Mouse (Mus musculus) G1E (cell line): Measurements from ENCODE around the gene C1qb.

Experiments used
- CTCF ChIP-seq: IDR thresholded peaks from 2 replicates; pipeline ENCODE4 v1.5.1; 2012; ENCODE audit warnings: low read depth, low read length, inconsistent platforms, mixed read lengths
- GATA1 ChIP-seq: IDR thresholded peaks from 2 replicates; pipeline ENCODE4 v1.6.1; 2012; ENCODE audit warnings: borderline replicate concordance, low read length, inconsistent platforms, mixed read lengths
- GATA2 ChIP-seq: IDR thresholded peaks from 2 replicates; pipeline ENCODE4 v1.6.1; 2012; ENCODE audit warnings: low read depth, low read length, inconsistent platforms, borderline replicate concordance
- POLR2AphosphoS5 ChIP-seq: IDR thresholded peaks from 2 replicates; pipeline ENCODE4 v1.6.1; 2012; ENCODE audit warnings: low read depth, low read length, inconsistent platforms; ENCODE audit not compliant: insufficient replicate concordance
- TAL1 ChIP-seq: conservative IDR thresholded peaks from 2 replicates; pipeline ENCODE4 v1.6.1; 2012; ENCODE audit warnings: low read depth, low read length, inconsistent platforms, mixed read lengths

DNA sequence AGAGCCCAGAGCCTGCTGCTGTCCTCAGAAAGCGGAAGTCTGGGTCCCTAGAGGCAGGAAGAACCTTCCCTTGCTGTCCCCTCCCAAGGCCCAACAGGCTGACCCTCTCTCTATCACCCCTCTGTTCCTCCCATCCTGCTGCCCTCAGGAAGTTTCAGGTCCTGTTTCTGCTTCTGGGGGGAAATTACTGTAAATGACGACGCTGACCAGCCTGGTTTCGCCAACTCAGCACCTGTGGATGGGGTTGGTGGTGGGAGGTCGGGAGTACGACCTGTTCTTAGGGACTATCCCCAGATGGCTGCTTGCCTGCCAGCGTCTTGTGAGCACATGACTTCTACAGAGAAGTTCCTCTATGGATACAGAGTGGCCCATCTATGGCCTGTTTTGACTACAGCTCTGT is at the start of gene C1qb:
- no peak for TF ChIP-seq GATA1
- no peak for TF ChIP-seq CTCF
- no peak for TF ChIP-seq TAL1
- TF ChIP-seq GATA2 = no peak
- TF ChIP-seq POLR2AphosphoS5 = no peak
